Mouse (Mus musculus) MEL (cell line): Measurements from ENCODE around the gene Sult6b2.

Experiments
- MAZ ChIP-seq: IDR thresholded peaks from 2 replicates; pipeline ENCODE4 v1.6.1; 2012; ENCODE audit warnings: low read depth, mild to moderate bottlenecking, inconsistent platforms, low read length, improper control_type of control experiment
- UBTF ChIP-seq: IDR thresholded peaks from 2 replicates; pipeline ENCODE4 v1.6.1; 2012; ENCODE audit warnings: low read depth, mild to moderate bottlenecking, inconsistent platforms, low read length, improper control_type of control experiment, moderate library complexity, borderline replicate concordance; ENCODE audit not compliant: insufficient read depth
- USF1 ChIP-seq: IDR thresholded peaks from 2 replicates; pipeline ENCODE4 v1.6.1; 2014; ENCODE audit warnings: low read depth, mild to moderate bottlenecking, inconsistent platforms, low read length, improper control_type of control experiment, moderate library complexity
- ZC3H11A ChIP-seq: IDR thresholded peaks from 2 replicates; pipeline ENCODE4 v1.6.1; 2012; ENCODE audit warnings: low read depth, mild to moderate bottlenecking, inconsistent platforms, low read length, improper control_type of control experiment

- TF ChIP-seq MAZ = no peak
- TF ChIP-seq ZC3H11A = no peak
- TF ChIP-seq UBTF = no peak
- TF ChIP-seq USF1 = no peak
Observed at GRCm38 (mm10) chr6:142804402-142804801, at the start of gene Sult6b2.
